Mouse (Mus musculus) WW6 (cell line): ENCODE data around the gene Tmem182.

Source experiments
- DNase-seq: peaks from one replicate; pipeline ENCODE4 v3.0.0-alpha.2; 2013; ENCODE audit warnings: low read depth, low spot score

Tmem182 gene

GRCm38 (mm10) chr1:40799121-40799520, 6.3 kb upstream of the Tmem182 start:
- no peak for DNase-seq

- DNase-seq = no peak
These were observed 4.5 kb upstream of the Tmem182 start for GRCm38 (mm10) chr1:40800908-40801307.

DNA sequence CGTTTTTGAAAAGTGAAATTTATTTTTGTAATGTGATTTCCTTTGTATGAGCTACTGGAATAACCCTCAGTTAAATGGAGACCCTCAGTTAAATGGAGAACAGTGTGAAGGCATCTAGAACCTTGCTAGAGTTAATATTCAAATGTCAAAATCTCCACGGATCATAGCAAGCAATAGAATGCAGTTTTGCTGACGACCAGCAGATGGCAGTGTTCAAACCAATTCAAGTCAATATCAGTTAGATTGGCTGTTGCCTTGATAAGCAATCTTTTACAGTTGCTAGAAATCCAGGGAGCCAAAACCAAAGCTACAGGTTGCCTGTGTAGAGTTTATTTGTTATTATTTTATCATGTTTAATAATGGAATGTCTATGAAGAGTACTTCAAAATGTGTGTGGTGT, 2.6 kb upstream of the Tmem182 start:
- DNase-seq = no peak

DNA sequence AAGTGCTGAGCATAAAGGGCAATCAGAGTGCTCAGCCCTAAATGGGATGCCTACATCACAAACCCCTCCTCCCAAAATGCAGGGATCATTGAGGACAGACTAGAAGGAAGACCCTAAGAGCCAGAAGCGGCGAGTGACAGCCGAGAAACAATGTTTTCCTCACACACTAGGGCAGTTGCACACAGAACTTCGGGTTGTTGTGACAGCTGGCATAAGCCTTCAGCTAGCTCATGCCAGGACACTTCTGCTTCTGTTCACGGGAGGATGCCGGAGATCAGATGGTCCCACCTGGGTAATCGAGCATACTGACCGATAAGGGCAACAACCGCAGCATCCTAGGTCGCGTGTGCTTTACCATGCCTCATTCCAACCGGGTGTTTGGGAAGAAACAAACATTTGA, 1.3 kb upstream of the Tmem182 start:
- DNase-seq = no peak

GRCm38 (mm10) chr1:40805891-40806290, 490 bp downstream of the Tmem182 start:
- DNase-seq = no peak

GRCm38 (mm10) chr1:40808643-40809042, 3.2 kb downstream of the Tmem182 start:
- no peak for DNase-seq

- no peak for DNase-seq
These were observed 9.9 kb downstream of the Tmem182 start for GRCm38 (mm10) chr1:40815071-40815845.

DNA sequence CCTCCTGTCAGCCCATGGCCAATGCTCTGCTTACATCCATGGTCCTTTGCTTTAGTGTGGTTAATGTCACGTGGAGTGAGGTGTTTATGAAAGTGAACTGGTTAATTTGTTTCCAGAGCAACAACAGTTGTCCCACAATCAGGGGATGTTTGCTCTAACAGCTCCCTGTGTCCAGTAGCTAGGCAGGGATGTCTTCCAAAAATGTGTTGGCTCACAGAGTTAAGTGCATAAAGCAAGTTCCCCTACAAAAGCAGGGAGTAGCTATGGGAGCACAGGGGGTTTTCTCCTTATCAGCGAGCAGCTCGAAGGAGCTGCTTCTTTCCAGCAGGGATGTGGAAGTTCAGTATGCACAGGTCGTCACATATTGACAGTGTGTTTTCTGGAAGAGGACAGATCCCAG, 19.1 kb downstream of the Tmem182 start:
- no peak for DNase-seq

DNA sequence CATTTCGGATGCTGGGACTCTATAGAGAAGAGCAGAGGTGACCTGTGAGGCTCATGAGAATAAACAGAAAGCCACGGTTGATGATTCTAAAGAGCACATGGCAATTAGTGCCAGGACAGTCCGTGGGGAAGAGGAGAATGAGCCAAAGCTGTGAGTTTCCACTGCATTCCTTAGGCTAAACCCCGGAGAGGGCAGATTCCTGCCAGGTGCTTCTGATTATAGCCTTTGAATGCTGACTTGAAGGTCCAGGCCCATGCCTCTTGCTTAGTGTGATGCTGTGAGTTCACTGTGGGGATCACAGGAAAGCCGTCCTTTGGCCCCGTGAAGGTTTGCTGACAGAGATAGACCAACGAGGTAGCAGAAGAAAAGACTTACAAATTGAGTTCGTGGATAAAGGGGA, 19.5 kb downstream of the Tmem182 start:
- no peak for DNase-seq

GRCm38 (mm10) chr1:40825826-40826225, 20.4 kb downstream of the Tmem182 start:
- DNase-seq = no peak

DNA sequence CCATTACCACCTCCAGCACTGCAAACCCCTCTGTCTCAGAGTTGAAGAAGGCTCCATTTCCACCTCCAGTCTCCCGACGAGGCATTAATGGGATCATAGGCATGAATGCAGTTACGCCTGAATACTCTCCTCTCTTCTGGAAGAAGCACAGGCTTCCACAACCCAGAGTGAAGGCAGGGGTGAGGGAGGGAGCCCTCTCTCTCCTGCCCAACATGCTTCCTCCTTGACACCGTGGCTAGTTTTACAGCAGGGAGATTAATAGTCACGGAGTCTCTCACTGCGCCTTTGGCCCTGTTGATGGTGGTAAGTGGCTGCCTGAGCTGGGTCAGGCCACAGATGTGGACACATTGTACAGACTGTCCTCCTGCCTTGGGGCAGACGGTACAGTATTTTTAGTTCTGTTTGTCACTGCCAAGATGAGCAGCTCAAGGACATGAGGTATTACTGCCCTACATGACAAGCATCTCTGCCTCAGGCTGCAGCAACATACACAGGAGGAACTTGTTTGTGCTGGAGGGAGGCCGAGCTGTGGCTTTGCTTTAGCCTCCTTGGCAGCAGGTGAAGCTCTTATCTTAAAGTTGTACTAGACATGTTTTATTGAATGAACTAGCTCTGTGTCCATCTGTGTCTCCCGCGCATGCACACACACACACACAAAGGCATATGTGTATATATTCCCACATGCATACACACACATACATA, 24.0 kb downstream of the Tmem182 start:
- no peak for DNase-seq

DNA sequence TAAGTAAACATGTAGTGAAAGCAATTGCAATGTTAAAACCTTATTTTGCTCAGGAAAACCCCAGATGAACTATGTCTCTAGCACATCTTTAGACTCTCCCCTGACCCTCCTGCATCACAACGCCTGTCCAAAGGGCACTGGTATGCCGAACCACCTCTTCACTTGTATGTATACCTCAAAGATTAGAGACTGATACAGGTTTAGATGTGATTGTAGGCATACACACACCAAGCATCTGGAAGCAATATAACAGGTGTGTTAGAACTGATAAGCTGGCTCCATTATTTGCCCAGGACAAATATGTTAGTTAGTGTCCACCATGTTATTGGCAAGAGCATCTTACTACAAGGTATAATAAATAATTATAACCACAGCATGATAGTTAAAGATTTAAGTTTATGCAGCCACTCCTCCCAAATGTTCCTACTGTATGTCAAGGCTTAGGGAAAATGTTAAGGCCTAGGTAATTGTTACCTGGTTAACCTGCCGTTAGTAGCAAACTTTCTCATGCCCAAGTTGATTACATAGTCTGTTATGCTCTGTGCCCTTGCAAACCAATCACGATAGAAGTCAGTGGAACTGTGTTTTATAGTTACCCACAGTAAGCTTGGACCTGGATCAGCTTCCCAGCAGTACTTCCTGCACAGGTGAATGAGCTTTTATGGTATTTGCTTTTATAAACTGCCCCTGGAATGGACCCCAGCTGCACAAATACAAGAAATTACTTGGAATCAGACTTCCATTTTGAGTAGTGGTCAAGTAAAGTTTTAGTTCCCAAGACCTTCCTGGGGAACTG, 25.5 kb downstream of the Tmem182 start:
- DNase-seq = no peak

GRCm38 (mm10) chr1:40835468-40835867, 30.1 kb downstream of the Tmem182 start:
- DNase-seq = no peak

- no peak for DNase-seq
These were observed 35.2 kb downstream of the Tmem182 start for GRCm38 (mm10) chr1:40840605-40841004.

DNA sequence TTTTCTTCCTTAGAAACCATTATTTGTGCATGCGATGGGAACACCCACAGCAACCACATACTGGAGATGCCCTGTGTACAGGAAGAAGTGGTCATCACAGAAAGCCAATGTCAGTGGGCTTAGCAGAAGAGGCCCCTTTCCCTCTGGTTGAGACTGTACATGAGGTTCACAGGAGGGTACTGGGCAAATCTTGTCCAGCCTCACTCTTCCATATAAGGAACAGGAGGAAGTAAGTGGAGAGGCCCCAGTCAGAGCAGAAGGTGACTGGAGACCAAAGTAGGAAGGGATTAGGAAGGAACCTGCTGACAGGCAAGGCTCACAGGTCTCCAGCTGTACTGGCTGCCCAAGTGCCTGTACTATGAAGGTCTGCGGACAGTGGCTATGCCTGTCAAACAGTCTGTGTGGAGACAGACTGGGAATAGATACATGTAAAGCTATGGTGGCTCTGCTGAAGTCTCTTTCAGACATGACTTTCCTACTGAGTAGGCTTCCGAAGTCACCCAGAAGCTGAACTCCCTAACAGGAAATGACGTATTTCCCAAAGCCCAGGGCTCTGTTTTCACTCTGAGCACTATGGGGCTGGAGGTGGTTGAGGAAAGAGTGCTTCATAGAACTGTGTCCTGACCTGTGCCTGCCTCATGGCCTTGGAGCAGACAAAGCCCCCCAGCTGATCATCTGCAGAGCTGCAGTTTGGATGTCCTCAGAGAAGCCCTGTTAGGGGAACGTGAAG, 35.8 kb downstream of the Tmem182 start:
- no peak for DNase-seq

- no peak for DNase-seq
These were observed 39.2 kb downstream of the Tmem182 start for GRCm38 (mm10) chr1:40844616-40845015.

DNA sequence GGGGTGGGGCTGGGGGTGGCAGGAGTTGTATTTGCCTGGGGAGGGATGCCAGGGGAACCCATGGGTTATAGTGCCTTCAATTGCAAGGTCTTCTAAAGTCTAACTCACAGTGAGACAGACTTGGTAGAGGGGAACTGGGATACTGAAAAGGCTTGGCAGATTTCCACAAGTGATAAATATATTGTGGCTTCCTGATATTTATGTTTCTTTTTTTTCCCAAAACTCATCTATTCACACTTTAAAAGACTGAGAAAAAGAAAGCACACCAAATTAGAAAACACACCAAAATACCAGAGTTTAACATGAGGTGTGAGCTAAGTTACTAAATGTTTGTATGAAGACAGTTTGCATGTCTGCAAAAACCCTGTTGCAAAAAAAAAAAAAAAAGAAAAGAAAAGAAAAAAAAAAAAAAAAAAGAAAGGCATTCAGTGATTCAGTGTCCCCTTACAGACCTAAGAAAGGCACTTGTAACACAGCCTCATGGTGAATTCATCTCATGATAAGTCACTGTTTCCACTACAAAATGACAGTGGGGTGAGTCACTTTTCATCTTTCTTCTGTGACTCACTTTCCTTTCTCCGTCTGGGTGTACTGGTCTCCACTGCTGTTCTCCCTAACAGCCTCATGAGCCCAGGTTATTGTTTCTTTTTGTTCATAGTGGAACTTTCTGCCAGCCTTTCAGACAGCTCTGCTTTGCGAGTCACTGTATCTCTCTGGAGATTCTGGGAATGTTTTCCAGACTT, 42.0 kb downstream of the Tmem182 start:
- DNase-seq = no peak

DNA sequence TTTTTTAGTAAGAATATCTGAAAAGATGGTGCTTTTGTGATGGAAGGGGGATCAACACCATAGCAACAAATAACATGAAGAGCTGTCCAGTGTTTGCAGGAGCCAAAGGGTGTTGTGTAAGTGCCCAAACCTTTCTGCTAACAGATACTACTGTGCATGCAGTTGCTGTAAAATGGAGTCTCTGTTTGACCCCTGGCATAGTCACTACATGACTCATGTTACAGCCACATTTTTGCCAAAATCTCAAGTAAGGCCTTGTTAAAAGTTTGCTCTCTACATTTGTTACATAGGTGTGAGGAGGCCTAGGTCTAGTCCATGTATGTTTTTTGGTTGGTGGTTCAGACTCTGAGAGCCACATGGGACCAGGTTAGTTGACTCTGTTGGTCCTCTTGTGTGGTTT, 45.9 kb downstream of the Tmem182 start:
- DNase-seq = no peak

GRCm38 (mm10) chr1:40855268-40855667, 49.9 kb downstream of the Tmem182 start:
- DNase-seq = no peak

GRCm38 (mm10) chr1:40856846-40857636, 51.6 kb downstream of the Tmem182 start:
- no peak for DNase-seq
